Mouse (Mus musculus) cerebellum, adult 2 months (tissue): ENCODE data around the gene Gstm1. TPM values are rescaled to one million over a fixed set of nuclear protein-coding genes. Genes with fewer than 3 reads are reported as not detected.

ENCODE experiments used
- DNase-seq, 2 experiments: peaks; one replicate each; pipeline ENCODE4 v3.0.0; 2021
- H3K27ac ChIP-seq: fragments of 200-500 bp; 2 replicates; pipeline ENCODE4 v1.5.1; 2012; ENCODE audit warnings: low read length, control low read depth, inconsistent platforms; ENCODE audit not compliant: insufficient read depth
- H3K27me3 ChIP-seq: fragments of 200-500 bp; 2 replicates; pipeline ENCODE4 v1.6.1; 2012; ENCODE audit warnings: inconsistent platforms, mild to moderate bottlenecking, low read length, moderate library complexity; ENCODE audit not compliant: control insufficient read depth, insufficient read depth
- H3K4me1 ChIP-seq: fragments of 200-500 bp; 2 replicates; pipeline ENCODE4 v1.6.1; 2011; ENCODE audit warnings: low read length; ENCODE audit not compliant: control insufficient read depth, insufficient read depth
- H3K4me3 ChIP-seq: fragments of 200-500 bp; replicated peaks from 2 replicates; pipeline ENCODE3; 2011; ENCODE audit warnings: mild to moderate bottlenecking, low read depth, low read length, control low read depth; ENCODE audit not compliant: insufficient read depth
- CTCF ChIP-seq: fragments of 200-500 bp; IDR thresholded peaks from 2 replicates; pipeline ENCODE4 v1.5.1; 2011; ENCODE audit warnings: low read depth, mild to moderate bottlenecking, control low read depth, low read length, moderate library complexity, borderline replicate concordance; ENCODE audit not compliant: insufficient read depth
- POLR2A ChIP-seq: fragments of 200-500 bp; IDR thresholded peaks from 2 replicates; pipeline ENCODE4 v1.6.1; 2011; ENCODE audit warnings: low read length, control low read depth, borderline replicate concordance; ENCODE audit not compliant: insufficient read depth
- WGBS: fragments of 180-500 bp; shearing (Covaris S2); methylation state at CpG from one replicate; pipeline ENCODE4 v1.1.7; 2018; 5-methylcytosine and 5-hydroxymethylcytosine counted together
- polyA plus RNA-seq: library from polyadenylated mRNA; depleted of rRNA; stranded (reverse); fragments of >200 nt; gene quantifications from 2 replicates; pipeline ENCODE4 v1.2.3, GENCODE M21; 2012; rRNA removed

Gene Gstm1
- polyA plus RNA-seq, result 323 and 346 TPM in 2 replicates

- Histone ChIP-seq H3K4me1 (no peaks in the 10 kb centered on the region), H3K27ac (peak within 1 kb of the TSS; percentile 2; the same call in 1 of the 2 replicates), H3K4me3 (peak within 1 kb of the TSS; percentile 71), H3K27me3 (no peaks in the 10 kb centered on the region)
- TF ChIP-seq CTCF, result peak; percentile 77
- TF ChIP-seq POLR2A, result no peak
- WGBS, result under 1% methylated on average over 31 of the region's 31 CpGs
- DNase-seq, result peak; percentile 87 to 88
These were observed at the start of gene Gstm1 for GRCm38 (mm10) chr3:108017473-108018189. TSS of gene Gstm1 (minus strand) at chr3:108017973.

GRCm38 (mm10) chr3:108067370-108067934 lies 49.7 kb upstream of the Gstm1 start:
- TF ChIP-seq CTCF (no peak), POLR2A (no peak)

GRCm38 (mm10) chr3:108065551-108065950 lies 47.8 kb upstream of the Gstm1 start:
- H3K27me3 ChIP-seq, result no peaks in the 10 kb centered on the region
- no peak for TF ChIP-seq POLR2A
- TF ChIP-seq CTCF, result no peak
- no peaks in the 10 kb centered on the region for H3K4me1 ChIP-seq
- DNase-seq, result no peak
- no peak overlapping the region for H3K27ac ChIP-seq
- 69% methylated on average over 9 of the region's 9 CpGs for whole genome bisulfite sequencing
- H3K4me3 ChIP-seq, result no peak overlapping the region

More at GRCm38 (mm10) chr3:108067370-108067934, 49.7 kb upstream of the Gstm1 start:
- WGBS, result 33% methylated on average over 6 of the region's 6 CpGs
- Histone ChIP-seq H3K4me1 (no peaks in the 10 kb centered on the region), H3K27me3 (no peaks in the 10 kb centered on the region), H3K4me3 (no peak overlapping the region), H3K27ac (no peak overlapping the region)
- no peak for DNase-seq

- no peak for DNase-seq
- no peak overlapping the region for H3K27ac ChIP-seq
- no peaks in the 10 kb centered on the region for H3K27me3 ChIP-seq
- no peaks in the 10 kb centered on the region for H3K4me1 ChIP-seq
- no peak overlapping the region for H3K4me3 ChIP-seq
- TF ChIP-seq POLR2A (no peak), CTCF (no peak)
- WGBS, result 66% methylated on average over 4 of the region's 4 CpGs
These were observed 46.9 kb upstream of the Gstm1 start for GRCm38 (mm10) chr3:108064672-108065071.

- no peak overlapping the region for H3K27ac ChIP-seq
- peak in 1 of 2 experiments; percentile 6 for DNase-seq
- H3K4me1 ChIP-seq, result no peaks in the 10 kb centered on the region
- H3K4me3 ChIP-seq, result no peak overlapping the region
- no peak for TF ChIP-seq POLR2A
- TF ChIP-seq CTCF, result no peak
- H3K27me3 ChIP-seq, result no peaks in the 10 kb centered on the region
- WGBS, result 43% methylated on average over 8 of the region's 8 CpGs
These were observed 44.9 kb upstream of the Gstm1 start for GRCm38 (mm10) chr3:108062648-108063047.

- no peak for DNase-seq
- TF ChIP-seq POLR2A, result no peak
- TF ChIP-seq CTCF, result peak; percentile 38; the same call in 1 of the 2 replicates
- Histone ChIP-seq H3K27ac (no peak overlapping the region), H3K4me3 (no peak overlapping the region), H3K4me1 (no peaks in the 10 kb centered on the region), H3K27me3 (no peaks in the 10 kb centered on the region)
- 22% methylated on average over 7 of the region's 7 CpGs for WGBS
These were observed 43.6 kb upstream of the Gstm1 start for GRCm38 (mm10) chr3:108061420-108061819.

- H3K27ac ChIP-seq, result no peak overlapping the region
- no peak overlapping the region for H3K4me3 ChIP-seq
- H3K4me1 ChIP-seq, result no peaks in the 10 kb centered on the region
- 88% methylated on average over 5 of the region's 5 CpGs for WGBS
- TF ChIP-seq POLR2A (no peak), CTCF (no peak)
- DNase-seq, result no peak
- H3K27me3 ChIP-seq, result no peaks in the 10 kb centered on the region
These were observed 32.7 kb upstream of the Gstm1 start for GRCm38 (mm10) chr3:108050493-108050892.

GRCm38 (mm10) chr3:108048306-108048705 lies 30.5 kb upstream of the Gstm1 start:
- no peaks in the 10 kb centered on the region for H3K27me3 ChIP-seq
- no peak overlapping the region for H3K4me3 ChIP-seq
- no peak overlapping the region for H3K27ac ChIP-seq
- WGBS, result 34% methylated on average over 3 of the region's 3 CpGs
- no peak for DNase-seq
- no peaks in the 10 kb centered on the region for H3K4me1 ChIP-seq
- TF ChIP-seq CTCF (no peak), POLR2A (no peak)
